Mouse (Mus musculus) limb, embryonic 14.5 days (tissue): ENCODE data around the gene AI464131. TPM values are rescaled to one million over a fixed set of nuclear protein-coding genes. Genes with fewer than 3 reads are reported as not detected.

Source experiments
- ATAC-seq: fragments of 200-750 bp; cut with Nextera tagmentation; 2 replicates; pipeline ENCODE4 v1.8.0; 2017; ENCODE audit warnings: low read depth, moderate number of reproducible peaks, moderate TSS enrichment; ENCODE audit not compliant: low FRiP score
- DNase-seq: peaks from one replicate; pipeline ENCODE4 v3.0.0-alpha.2; 2015; ENCODE audit warnings: low spot score
- H3K27ac ChIP-seq: fragments of 300-500 bp; sonication (generic); replicated peaks from 2 replicates; pipeline ENCODE4 v1.5.1; 2014; ENCODE audit warnings: low read depth, mild to moderate bottlenecking, low read length, moderate library complexity, mixed read lengths
- H3K27me3 ChIP-seq: fragments of 300-500 bp; sonication (generic); 2 replicates; pipeline ENCODE4 v1.6.1; 2014; ENCODE audit warnings: low read length, mixed read lengths; ENCODE audit not compliant: control insufficient read depth, insufficient read depth
- H3K36me3 ChIP-seq: fragments of 300-500 bp; sonication (generic); 2 replicates; pipeline ENCODE4 v1.6.1; 2014; ENCODE audit warnings: mild to moderate bottlenecking, low read length, moderate library complexity, mixed read lengths; ENCODE audit not compliant: control insufficient read depth, insufficient read depth
- H3K4me1 ChIP-seq: fragments of 300-500 bp; sonication (generic); 2 replicates; pipeline ENCODE4 v1.6.1; 2014; ENCODE audit warnings: antibody characterized with exemption, low read length, mixed read lengths; ENCODE audit not compliant: control insufficient read depth, insufficient read depth
- H3K4me2 ChIP-seq: fragments of 300-500 bp; sonication (generic); replicated peaks from 2 replicates; pipeline ENCODE4 v1.6.1; 2014; ENCODE audit warnings: low read depth, mild to moderate bottlenecking, low read length, moderate library complexity; ENCODE audit not compliant: severe bottlenecking
- H3K4me3 ChIP-seq: fragments of 300-500 bp; sonication (generic); replicated peaks from 2 replicates; pipeline ENCODE4 v1.5.1; 2014; ENCODE audit warnings: low read length
- H3K9ac ChIP-seq: fragments of 300-500 bp; sonication (generic); 2 replicates; pipeline ENCODE4 v1.6.1; 2014; ENCODE audit warnings: mild to moderate bottlenecking, low read depth, low read length, moderate library complexity; ENCODE audit not compliant: severe bottlenecking
- H3K9me3 ChIP-seq: fragments of 300-500 bp; sonication (generic); 2 replicates; pipeline ENCODE4 v1.6.1; 2016; ENCODE audit warnings: low read length; ENCODE audit not compliant: control insufficient read depth
- POLR2A ChIP-seq: fragments of 200-500 bp; IDR thresholded peaks from 2 replicates; pipeline ENCODE4 v1.8.0; 2012; ENCODE audit warnings: inconsistent platforms, mild to moderate bottlenecking, moderate library complexity, borderline replicate concordance; ENCODE audit not compliant: insufficient read depth, insufficient read length; ENCODE audit errors: extremely low read depth
- WGBS: fragments of 180-500 bp; shearing (Covaris S2); extraction: QIAGEN DNeasy Blood & Tissue Kit; methylation state at CpG from one replicate; pipeline ENCODE4 v1.1.7; 2014; 5-methylcytosine and 5-hydroxymethylcytosine counted together
- polyA plus RNA-seq, 2 experiments: library from polyadenylated mRNA; depleted of rRNA in 1 of 2; stranded (reverse) in 1 of 2; unstranded in 1 of 2; fragments of >200 nt; fragmentation: Nextera tagmentation in 1 of 2; extraction: Ambion mirVana in 1 of 2; gene quantifications; 2 replicates each; pipeline versions ENCODE4 v1.2.1 to v1.2.3; 2012 to 2014

Gene AI464131
- polyA plus RNA-seq, 2 experiments, result 5.4 to 5.9 TPM

DNA sequence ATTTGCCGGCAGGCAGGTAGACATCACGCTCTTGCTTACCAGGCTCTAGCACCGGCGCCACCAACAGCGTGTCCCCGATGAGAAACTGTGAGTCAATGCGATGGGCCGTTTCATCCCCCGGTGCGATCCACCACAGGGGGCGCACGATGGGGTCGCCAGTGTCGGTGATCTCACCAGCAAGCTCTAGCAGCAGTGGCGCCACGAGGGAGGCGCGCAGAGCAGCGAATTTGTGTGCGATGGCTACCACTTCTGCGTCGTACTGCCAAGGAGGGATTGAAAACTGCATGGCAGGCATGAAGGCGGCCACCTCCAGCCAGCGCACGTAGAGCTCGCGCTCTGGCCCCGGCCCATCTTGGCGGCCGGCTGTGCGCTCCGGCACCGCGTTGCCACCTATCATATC lies 5.3 kb downstream of the AI464131 start:
- Histone ChIP-seq H3K4me1 (peaks cover 18% of the 10 kb centered on the region; the same call in 1 of the 2 replicates), H3K4me3 (peak overlapping the region; percentile 30), H3K4me2 (peak overlapping the region; percentile 55), H3K9me3 (no peaks in the 10 kb centered on the region), H3K27ac (no peak overlapping the region), H3K27me3 (peaks cover 62% of the 10 kb centered on the region), H3K36me3 (no peaks in the 10 kb centered on the region), H3K9ac (no peak overlapping the region)
- no peak for ATAC-seq
- 2% methylated on average over 34 of the region's 34 CpGs for WGBS
- no peak for DNase-seq
- no peak for TF ChIP-seq POLR2A

- no peak for DNase-seq
- 51% methylated on average over 5 of the region's 5 CpGs for WGBS
- TF ChIP-seq POLR2A, result no peak
- Histone ChIP-seq H3K4me3 (0 out of 2 replicates have a peak overlapping the region, but pooled peaks have one; percentile 30), H3K4me1 (peaks cover 12% of the 10 kb centered on the region; the same call in 1 of the 2 replicates), H3K4me2 (no peak overlapping the region), H3K9me3 (no peaks in the 10 kb centered on the region), H3K27ac (no peak overlapping the region), H3K9ac (no peak overlapping the region), H3K36me3 (no peaks in the 10 kb centered on the region), H3K27me3 (peaks cover 58% of the 10 kb centered on the region)
- ATAC-seq, result no peak
Measured at GRCm38 (mm10) chr4:41497046-41497445, 5.8 kb downstream of the AI464131 start.

GRCm38 (mm10) chr4:41495850-41496249 lies 7.0 kb downstream of the AI464131 start:
- no peaks in the 10 kb centered on the region for H3K9me3 ChIP-seq
- peaks cover 46% of the 10 kb centered on the region for H3K27me3 ChIP-seq

DNA sequence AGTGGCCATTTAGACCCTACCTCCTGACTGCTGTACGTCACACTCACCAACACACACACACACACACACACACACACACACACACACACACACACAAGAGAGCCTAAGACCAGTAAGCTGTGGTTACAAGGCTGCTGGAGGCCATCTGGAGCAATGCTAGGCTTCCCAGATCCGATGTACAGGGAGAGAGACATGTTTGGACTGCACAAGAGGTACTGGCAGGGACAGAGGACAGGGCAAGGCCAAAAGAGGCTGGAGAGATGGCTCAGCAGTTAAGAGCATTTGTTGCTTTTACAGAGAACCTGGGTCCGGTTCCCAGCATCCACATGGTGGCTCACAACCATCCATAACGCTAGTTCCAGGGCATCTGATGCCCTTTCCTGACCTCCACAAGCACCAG lies 7.8 kb downstream of the AI464131 start:
- Histone ChIP-seq H3K27ac (no peak overlapping the region), H3K9me3 (no peaks in the 10 kb centered on the region), H3K36me3 (no peaks in the 10 kb centered on the region), H3K27me3 (peaks cover 38% of the 10 kb centered on the region), H3K9ac (no peak overlapping the region), H3K4me2 (no peak overlapping the region), H3K4me1 (peaks cover 12% of the 10 kb centered on the region; the same call in 1 of the 2 replicates), H3K4me3 (no peak overlapping the region)
- TF ChIP-seq POLR2A, result no peak
- ATAC-seq (no peak), DNase-seq (no peak)
- WGBS, result 67% methylated on average over 4 of the region's 4 CpGs

More at GRCm38 (mm10) chr4:41495850-41496249, 7.0 kb downstream of the AI464131 start:
- Histone ChIP-seq H3K9ac (no peak overlapping the region), H3K36me3 (no peaks in the 10 kb centered on the region), H3K4me2 (no peak overlapping the region), H3K4me3 (no peak overlapping the region), H3K4me1 (peaks cover 12% of the 10 kb centered on the region; the same call in 1 of the 2 replicates), H3K27ac (no peak overlapping the region)
- no peak for TF ChIP-seq POLR2A
- DNase-seq, result no peak
- no peak for ATAC-seq
- 75% methylated on average over 11 of the region's 11 CpGs for WGBS

DNA sequence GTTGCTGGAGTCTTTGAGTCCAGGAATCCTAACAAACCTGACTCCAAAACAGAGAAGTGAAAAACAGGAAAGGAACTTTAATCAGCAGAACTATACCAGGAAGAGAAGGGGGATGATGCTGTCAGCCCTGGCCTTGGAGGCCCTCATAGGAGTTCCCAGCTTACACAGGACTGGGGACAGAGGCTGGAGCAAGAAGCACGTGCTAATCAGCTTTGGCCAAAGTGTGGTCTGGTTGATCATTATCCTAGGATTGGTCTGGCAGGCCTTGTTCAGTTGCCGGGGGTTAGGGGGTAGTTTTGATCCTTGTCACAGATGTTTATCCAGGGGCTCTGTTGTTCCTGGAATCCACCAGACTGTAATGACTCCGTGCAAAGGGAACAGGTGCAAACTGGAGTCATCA lies 8.5 kb downstream of the AI464131 start:
- no peak overlapping the region for H3K27ac ChIP-seq
- no peaks in the 10 kb centered on the region for H3K36me3 ChIP-seq
- no peak overlapping the region for H3K4me2 ChIP-seq
- TF ChIP-seq POLR2A, result no peak
- H3K27me3 ChIP-seq, result peaks cover 31% of the 10 kb centered on the region
- no peaks in the 10 kb centered on the region for H3K9me3 ChIP-seq
- H3K4me1 ChIP-seq, result peaks cover 12% of the 10 kb centered on the region; the same call in 1 of the 2 replicates
- no peak for DNase-seq
- WGBS, result 37% methylated on average over 3 of the region's 3 CpGs
- H3K9ac ChIP-seq, result no peak overlapping the region
- H3K4me3 ChIP-seq, result no peak overlapping the region
- 0 out of 2 replicates have a peak, but pooled peaks have one; percentile 17 for ATAC-seq
